ENCODE assay signal across 8 mouse cellular contexts in the genomic region with DNA sequence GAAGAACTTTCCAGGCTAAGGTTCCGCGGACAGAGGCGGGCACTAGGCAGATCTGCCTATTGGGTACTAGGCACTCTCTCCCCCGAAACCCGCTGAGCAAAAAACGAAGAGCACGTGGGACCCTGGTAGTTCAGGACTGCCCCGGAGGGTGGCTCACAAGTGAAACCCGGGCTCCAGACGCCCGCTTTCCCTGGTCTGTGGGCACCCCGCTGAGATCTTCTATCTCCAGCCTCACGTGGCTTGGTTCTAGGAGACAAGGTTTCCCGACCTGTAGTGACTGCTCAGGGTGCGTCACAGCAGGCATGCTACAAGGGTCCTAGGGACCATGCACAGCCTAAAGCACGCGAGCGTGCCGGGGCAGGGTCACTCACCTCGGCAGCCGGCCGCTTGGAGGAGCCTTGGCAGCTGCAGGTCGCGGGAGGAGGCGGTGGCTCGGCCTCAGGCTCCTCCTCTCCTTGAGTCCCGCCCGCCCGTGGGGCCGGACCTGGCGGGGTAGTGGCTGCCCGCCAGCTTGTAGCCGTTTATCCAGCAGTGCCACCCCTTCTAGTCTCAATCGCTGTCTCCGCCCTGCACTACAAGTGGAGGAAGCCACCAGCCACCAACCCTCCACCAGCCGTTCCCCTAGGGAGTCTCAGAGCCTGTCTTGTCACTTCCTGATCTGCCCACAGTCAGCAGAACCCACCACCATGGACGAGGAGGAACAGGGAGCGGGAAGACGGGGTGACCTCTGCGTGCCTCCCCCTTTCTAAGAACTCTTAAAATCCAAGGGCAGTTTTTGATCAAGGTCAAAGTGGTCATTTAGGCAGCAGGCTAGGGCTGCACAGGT. TPM values are rescaled to one million over a fixed set of nuclear protein-coding genes. Genes with fewer than 3 reads are reported as not detected.
DNase-seq lines count a peak whose midpoint lies in the region; ATAC-seq and TF ChIP-seq lines count a peak whose summit lies in the region.

No protein-coding gene starts in this region.

- no peak for TF ChIP-seq RAD21 in MEL (IDR thresholded peaks at IDR 0.05; ENCODE audit: low read depth, low read length)

- peak overlapping the region; percentile 86 for H3K27ac ChIP-seq in MEL (ENCODE audit: control insufficient read depth, low read depth, low read length)
- no peak overlapping the region for H3K27ac ChIP-seq in lung, embryonic 15.5 days
- H3K27ac ChIP-seq in olfactory bulb, adult 2 months (ENCODE audit: insufficient read depth, low read depth, low read length): no peak overlapping the region
- no peak overlapping the region for H3K27ac ChIP-seq in thymus, adult 2 months (ENCODE audit: control insufficient read depth, insufficient read depth, low read length)

- H3K4me2 ChIP-seq in lung, embryonic 15.5 days: peak overlapping the region; percentile 96

- H3K9me3 ChIP-seq in MEL (replicated peaks; ENCODE audit: insufficient read depth, low read length): no peaks in the 10 kb centered on the region
- no peaks in the 10 kb centered on the region for H3K9me3 ChIP-seq in lung, embryonic 15.5 days

- peak; percentile 61 to 88 for TF ChIP-seq POLR2A in MEL (IDR thresholded peaks at IDR 0.05; ENCODE audit: control insufficient read depth in 1 of 2, insufficient read depth in 1 of 2, low read depth in 1 of 2, low read length in 2 of 2, poor library complexity in 1 of 2)
- no peak for TF ChIP-seq POLR2A in olfactory bulb, adult 2 months (IDR thresholded peaks at IDR 0.05; ENCODE audit: insufficient read depth, low read depth, low read length)
- no peak for TF ChIP-seq POLR2A in thymus, adult 2 months (IDR thresholded peaks at IDR 0.05; ENCODE audit: control insufficient read depth, extremely low read depth, insufficient read depth, low read length, poor library complexity)

- H3K4me3 ChIP-seq in MEL (ENCODE audit: control insufficient read depth in 1 of 2, insufficient read depth in 1 of 2, low read depth in 2 of 2, low read length in 2 of 2): peak overlapping the region; percentile 90 to 93
- peak overlapping the region; percentile 49 for H3K4me3 ChIP-seq in lung, embryonic 15.5 days
- H3K4me3 ChIP-seq in olfactory bulb, adult 2 months (ENCODE audit: insufficient read depth, low read depth, low read length): peak overlapping the region; percentile 61
- H3K4me3 ChIP-seq in thymus, adult 2 months (ENCODE audit: control insufficient read depth, insufficient read depth, low read length): peak overlapping the region; percentile 50

- peak in 1 of 3 experiments; percentile 2; a peak in 1 of 6 replicates for TF ChIP-seq CTCF in MEL (IDR thresholded peaks at IDR 0.05 in 2 of 3, conservative IDR thresholded peaks at IDR 0.05 in 1 of 3; ENCODE audit: control insufficient read depth in 1 of 3, insufficient read depth in 1 of 3, low read depth in 2 of 3, low read length in 3 of 3, poor library complexity in 1 of 3, severe bottlenecking in 1 of 3)
- TF ChIP-seq CTCF in olfactory bulb, adult 2 months (IDR thresholded peaks at IDR 0.05; ENCODE audit: insufficient read depth, low read depth, low read length): no peak
- 0 out of 2 replicates have a peak, but pooled peaks have one; percentile 15 for TF ChIP-seq CTCF in thymus, adult 2 months (IDR thresholded peaks at IDR 0.05; ENCODE audit: borderline replicate concordance, control insufficient read depth, extremely low read depth, insufficient read depth, low read length, poor library complexity)

- no peaks in the 10 kb centered on the region for H3K27me3 ChIP-seq in MEL (ENCODE audit: control insufficient read depth in 1 of 2, insufficient read depth in 2 of 2, low read length in 2 of 2)
- no peaks in the 10 kb centered on the region for H3K27me3 ChIP-seq in lung, embryonic 15.5 days
- H3K27me3 ChIP-seq in thymus, adult 2 months (ENCODE audit: control insufficient read depth, insufficient read depth, low read length): no peaks in the 10 kb centered on the region

- peak overlapping the region; percentile 86 for H3K9ac ChIP-seq in MEL (ENCODE audit: control insufficient read depth, low read depth, low read length, poor library complexity, severe bottlenecking)
- H3K9ac ChIP-seq in lung, embryonic 15.5 days: peak overlapping the region; percentile 42

- peaks cover 43% of the 10 kb centered on the region for H3K79me2 ChIP-seq in MEL (ENCODE audit: control insufficient read depth, insufficient read depth, low read length, poor library complexity)

- WGBS in lung, embryonic 15.5 days: under 1% methylated on average over 40 of the region's 40 CpGs
- WGBS in olfactory bulb, adult 2 months: 1% methylated on average over 40 of the region's 40 CpGs
- WGBS in thymus, adult 2 months: under 1% methylated on average over 40 of the region's 40 CpGs

- H3K4me1 ChIP-seq in MEL (ENCODE audit: control insufficient read depth in 1 of 2, insufficient read depth in 2 of 2, low read length in 2 of 2): peaks cover 8 to 63% of the 10 kb centered on the region in 2 experiments
- H3K4me1 ChIP-seq in lung, embryonic 15.5 days: no peaks in the 10 kb centered on the region
- peaks cover 14% of the 10 kb centered on the region for H3K4me1 ChIP-seq in olfactory bulb, adult 2 months (ENCODE audit: control insufficient read depth, insufficient read depth, low read length)
- peaks cover 10% of the 10 kb centered on the region for H3K4me1 ChIP-seq in thymus, adult 2 months (replicated peaks; ENCODE audit: control insufficient read depth, insufficient read depth, low read length)

- ATAC-seq in hematopoietic stem cell, adult 5-6 weeks (replicated peaks in 1 of 2; ENCODE audit: insufficient read depth in 1 of 2, low FRiP score in 2 of 2, low TSS enrichment in 1 of 2, low read depth in 1 of 2, poor library complexity in 2 of 2, severe bottlenecking in 2 of 2): peak; percentile 94
- ATAC-seq in lung, embryonic 15.5 days (ENCODE audit: borderline replicate concordance, extremely low read depth, low FRiP score, low TSS enrichment): peak; percentile 90

- peak; percentile 49 to 79; a peak in 3 of 4 replicates for TF ChIP-seq EP300 in MEL (IDR thresholded peaks at IDR 0.05; ENCODE audit: low read depth in 1 of 2, low read length in 2 of 2)

- peaks cover 0 to 49% of the 10 kb centered on the region in 2 experiments; a peak in 2 of 4 replicates for H3K36me3 ChIP-seq in MEL (ENCODE audit: control insufficient read depth in 1 of 2, insufficient read depth in 2 of 2, low read length in 2 of 2)
- H3K36me3 ChIP-seq in lung, embryonic 15.5 days: no peaks in the 10 kb centered on the region
- no peaks in the 10 kb centered on the region for H3K36me3 ChIP-seq in thymus, adult 2 months (ENCODE audit: control insufficient read depth, insufficient read depth, low read length)

- peak; percentile 97 for DNase-seq in MEL (ENCODE audit: low read depth, low spot score)
- DNase-seq in cerebellum, adult 8-10 months: peak; percentile 22
- peak; percentile 55 for DNase-seq in forelimb bud, embryonic 11.5 days (ENCODE audit: low read depth, low spot score)
- DNase-seq in layer of hippocampus, adult 9-10 months (ENCODE audit: low spot score): peak; percentile 24
- peak; percentile 61 for DNase-seq in thymus, adult 2 months

TF ChIP-seq in MEL, 35 proteins besides CTCF, POLR2A, EP300 and RAD21 (continues in another document):
- TF ChIP-seq POLR2AphosphoS2 (IDR thresholded peaks at IDR 0.05; ENCODE audit: low read length): peak; percentile 83; the same call in 1 of the 2 replicates
- TF ChIP-seq RCOR1 (IDR thresholded peaks at IDR 0.05; ENCODE audit: low read depth, low read length): no peak
- 0 out of 2 replicates have a peak, but pooled peaks have one; percentile 69 for TF ChIP-seq ZMIZ1 (IDR thresholded peaks at IDR 0.05; ENCODE audit: low read depth, low read length)
- TF ChIP-seq SIN3A (IDR thresholded peaks at IDR 0.05; ENCODE audit: low read length): peak; percentile 75
- TF ChIP-seq CHD1 (IDR thresholded peaks at IDR 0.05; ENCODE audit: low read depth, low read length): no peak
- TF ChIP-seq ZNF384 (IDR thresholded peaks at IDR 0.05; ENCODE audit: low read depth, low read length): no peak
- peak; percentile 90 for TF ChIP-seq MXI1 (IDR thresholded peaks at IDR 0.05; ENCODE audit: low read depth, low read length)
- no peak for TF ChIP-seq KAT2A (conservative IDR thresholded peaks at IDR 0.05; ENCODE audit: low read depth, low read length)
- TF ChIP-seq MEF2A (IDR thresholded peaks at IDR 0.05; ENCODE audit: extremely low read depth, insufficient replicate concordance, low read depth, low read length, poor library complexity, severe bottlenecking): no peak
- no peak for TF ChIP-seq USF2 (IDR thresholded peaks at IDR 0.05; ENCODE audit: borderline replicate concordance in 1 of 2, insufficient read depth in 1 of 2, low read depth in 1 of 2, low read length in 2 of 2)
- TF ChIP-seq MAFK (IDR thresholded peaks at IDR 0.05; ENCODE audit: borderline replicate concordance, low read depth, low read length): no peak
- TF ChIP-seq SMC3 (IDR thresholded peaks at IDR 0.05; ENCODE audit: low read depth, low read length): no peak
- peak; percentile 79 for TF ChIP-seq NELFE (IDR thresholded peaks at IDR 0.05; ENCODE audit: low read depth, low read length)
- peak; percentile 63 for TF ChIP-seq USF1 (IDR thresholded peaks at IDR 0.05; ENCODE audit: low read depth, low read length)
- TF ChIP-seq POLR2AphosphoS5 (IDR thresholded peaks at IDR 0.05; ENCODE audit: borderline replicate concordance, low read depth, low read length): no peak
- TF ChIP-seq UBTF (IDR thresholded peaks at IDR 0.05; ENCODE audit: borderline replicate concordance, insufficient read depth, low read depth, low read length): no peak
- no peak for TF ChIP-seq CHD2 (IDR thresholded peaks at IDR 0.05; ENCODE audit: low read length)
- TF ChIP-seq GABPA (IDR thresholded peaks at IDR 0.05; ENCODE audit: low read depth, low read length): no peak
- TF ChIP-seq TBP (IDR thresholded peaks at IDR 0.05; ENCODE audit: low read depth, low read length): peak; percentile 75
- TF ChIP-seq E2F4 (IDR thresholded peaks at IDR 0.05; ENCODE audit: borderline replicate concordance, low read depth, low read length): 0 out of 2 replicates have a peak, but pooled peaks have one; percentile 56
- TF ChIP-seq TAL1 (IDR thresholded peaks at IDR 0.05; ENCODE audit: low read length): peak; percentile 26; the same call in 1 of the 2 replicates
- TF ChIP-seq GATA1 (IDR thresholded peaks at IDR 0.05; ENCODE audit: low read depth, low read length): no peak
- TF ChIP-seq TCF12 (IDR thresholded peaks at IDR 0.05; ENCODE audit: low read depth, low read length): peak; percentile 70

RNA-seq across cellular contexts. Expression of a gene that starts 7.4 kb away (rescaled TPM):
- 83.2 and 101 TPM in 2 replicates for total RNA-seq in MEL (2012; rRNA removed)
- polyA plus RNA-seq in MEL (2012; ENCODE audit: insufficient read depth in 1 of 2, insufficient read length in 2 of 2, low read depth in 1 of 2, low replicate concordance in 2 of 2, missing spikeins in 1 of 2): 10 to 100 TPM; 50.2 to 98.2 TPM
- 6.1 and 8.1 TPM in 2 replicates for total RNA-seq in hematopoietic stem cell, adult 5-6 weeks (2017)
- 3.0 and 3.1 TPM in 2 replicates for polyA plus RNA-seq in lung, embryonic 15.5 days (2015; fragmentation: Nextera tagmentation; extraction: Ambion mirVana)
- polyA plus RNA-seq in olfactory bulb, adult 2 months (2012; ENCODE audit: insufficient read depth, insufficient read length, low replicate concordance, missing spikeins): not detected in 2 replicates
- polyA plus RNA-seq in thymus, adult 2 months (2012; rRNA removed): 19.4 and 24.2 TPM in 2 replicates

Comparison
In these comparisons a context has a peak if more than half of its experiments do, and no peak if none do; other contexts are left out.
1. DNase-seq: peak in every context shown above with its lines; median percentile 97 in MEL; 61 in thymus, adult 2 months; 55 in forelimb bud, embryonic 11.5 days; 24 in layer of hippocampus, adult 9-10 months; 22 in cerebellum, adult 8-10 months.
2. POLR2A ChIP-seq: peak in MEL (2 of 2); none in olfactory bulb, adult 2 months (single experiment) and thymus, adult 2 months (single experiment).
3. Peak in every context shown above with its lines, with median percentiles within 50 percentile points of each other: H3K4me3 ChIP-seq.